Mouse (Mus musculus) layer of hippocampus, postnatal 10 days (tissue): ENCODE measurements at regions not wholly inside any gene's neighbourhood (a gene's known extent, or its start where the extent isn't known, plus 50 kb on each side); places are given as distances from the start of the nearest gene placed in this dataset.
A peak's percentile ranks its signal among the peaks of the same experiment; 100 is the strongest.
"Not testable (repeated sequence)": the region's sequence is repeated elsewhere in the genome, so short reads cannot be mapped to it uniquely, and the experiment has no call there.

ENCODE experiments used
- DNase-seq, 2 experiments: peaks; one replicate each; pipeline ENCODE4 v3.0.0; 2021; ENCODE audit warnings: low spot score in 2 of 2

DNA sequence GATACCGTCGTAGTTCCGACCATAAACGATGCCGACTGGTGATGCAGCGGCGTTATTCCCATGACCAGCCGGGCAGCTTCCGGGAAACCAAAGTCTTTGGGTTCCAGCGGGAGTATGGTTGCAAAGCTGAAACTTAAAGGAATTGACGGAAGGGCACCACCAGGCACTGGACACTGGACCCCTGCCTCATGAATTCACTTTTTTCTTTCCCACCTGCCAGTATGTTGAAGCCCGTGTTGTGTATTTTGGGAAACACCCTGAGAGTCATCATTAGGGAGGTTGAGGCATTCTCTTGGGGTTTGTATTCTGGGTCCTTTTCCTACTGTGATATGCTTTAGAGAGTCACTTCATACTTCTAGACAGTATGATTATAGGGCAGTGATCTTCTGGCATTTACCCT lies 197.9 kb downstream of the Samd9l start:
- DNase-seq, result not testable (repeated sequence)

GRCm38 (mm10) chr6:3201107-3201506 lies 198.3 kb downstream of the Samd9l start:
- peak in 1 of 2 experiments; percentile 12 for DNase-seq

- DNase-seq, result peak; percentile 57 to 66
Observed at GRCm38 (mm10) chr6:3200586-3200985, 198.8 kb downstream of the Samd9l start.

- DNase-seq, result not testable (repeated sequence)
Observed at GRCm38 (mm10) chr6:3192424-3192820, 206.9 kb downstream of the Samd9l start.

GRCm38 (mm10) chr6:3191695-3192423 lies 207.5 kb downstream of the Samd9l start:
- DNase-seq, result not testable (repeated sequence)

DNA sequence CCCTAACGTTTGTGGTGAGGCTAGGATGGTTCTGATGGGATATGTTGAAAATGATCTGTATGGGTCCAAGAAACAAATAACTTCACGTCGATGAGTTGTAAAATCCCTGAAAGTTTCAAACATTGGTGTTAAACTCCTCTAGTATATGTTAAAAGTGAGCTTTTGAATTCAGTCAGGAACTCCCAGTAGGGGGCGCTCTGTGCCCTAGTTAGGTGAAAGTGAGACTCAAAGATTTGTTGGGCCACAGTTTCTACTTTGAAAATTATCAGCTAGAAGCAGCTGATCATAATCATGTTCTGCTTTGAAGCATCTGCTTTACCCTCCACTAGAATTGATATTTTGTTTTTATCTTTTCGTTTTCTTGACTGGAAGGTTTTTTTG lies 215.6 kb downstream of the Samd9l start:
- DNase-seq, result peak; percentile 30 to 61

- DNase-seq, result peak in 1 of 2 experiments; percentile 17
Observed at GRCm38 (mm10) chr6:3182889-3183818, 216.2 kb downstream of the Samd9l start.

GRCm38 (mm10) chr6:3182424-3182841 lies 216.9 kb downstream of the Samd9l start:
- not testable (repeated sequence) for DNase-seq

- DNase-seq, result not testable (repeated sequence)
Observed at GRCm38 (mm10) chr6:3179603-3180348, 219.6 kb downstream of the Samd9l start.

DNA sequence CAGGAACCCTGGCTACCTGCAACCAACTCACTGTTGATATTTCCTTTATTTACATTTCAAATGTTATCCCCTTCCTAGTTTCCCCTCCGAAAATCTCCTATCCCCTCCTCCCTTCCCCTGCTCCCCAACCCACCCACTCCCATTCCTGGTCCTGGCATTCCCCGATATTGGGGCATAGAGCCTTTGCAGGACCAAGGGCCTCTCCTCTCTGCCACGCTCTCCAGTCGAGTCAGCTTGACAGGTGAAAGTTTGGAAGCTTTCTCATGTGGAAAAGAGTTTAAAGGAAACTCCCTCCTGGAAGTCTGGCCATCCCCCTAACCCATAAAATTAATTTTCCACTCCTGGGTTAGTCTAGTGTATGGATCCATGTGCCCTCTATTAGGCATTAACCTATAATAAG lies 229.9 kb downstream of the Samd9l start:
- not testable (repeated sequence) for DNase-seq

GRCm38 (mm10) chr6:3166149-3166548 lies 233.2 kb downstream of the Samd9l start:
- DNase-seq, result not testable (repeated sequence)

GRCm38 (mm10) chr6:3151901-3152300 lies 247.5 kb downstream of the Samd9l start:
- DNase-seq, result not testable (repeated sequence)

DNA sequence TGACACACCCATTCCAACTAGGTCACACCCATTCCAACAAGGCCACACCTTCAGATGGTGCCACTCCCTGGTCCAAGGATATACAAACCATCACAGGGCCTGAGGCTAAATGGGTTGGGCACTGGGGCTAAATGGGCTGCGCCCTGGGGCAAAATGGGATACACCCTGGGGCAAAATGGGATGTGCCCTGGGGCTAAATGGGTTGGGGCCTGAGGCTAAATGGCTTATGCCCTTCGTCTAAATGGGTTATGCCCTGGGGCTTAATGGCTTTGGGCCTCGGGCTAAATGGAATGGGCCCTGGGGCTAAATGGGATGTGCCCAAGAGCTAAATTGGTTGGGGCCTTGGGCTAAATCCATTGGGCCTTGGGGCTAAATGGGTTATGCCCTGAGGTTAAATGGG lies 261.5 kb downstream of the Samd9l start:
- not testable (repeated sequence) for DNase-seq

DNA sequence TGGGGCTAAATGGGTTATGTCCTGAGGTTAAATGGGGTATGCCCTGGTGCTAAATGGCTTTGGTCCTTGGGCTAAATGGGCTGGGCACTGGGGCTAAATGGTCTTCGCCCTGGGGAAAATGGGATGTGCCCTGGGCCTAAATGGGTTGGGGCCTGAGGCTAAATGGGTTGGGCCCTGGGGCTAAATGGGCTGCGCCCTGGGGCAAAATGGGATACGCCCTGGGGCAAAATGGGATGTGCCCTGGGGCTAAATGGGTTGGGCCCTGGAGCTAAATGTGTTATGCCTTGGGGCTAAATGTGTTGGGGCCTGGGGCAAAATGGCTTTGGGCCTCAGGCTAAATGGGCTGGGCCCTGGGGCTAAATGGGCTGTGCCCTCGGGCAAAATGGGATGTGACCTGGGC lies 265.6 kb downstream of the Samd9l start:
- DNase-seq, result not testable (repeated sequence)

- DNase-seq, result not testable (repeated sequence)
Observed at GRCm38 (mm10) chr6:3116296-3116695, 283.1 kb downstream of the Samd9l start.
